Mouse (Mus musculus) limb, embryonic 12.5 days (tissue): ENCODE measurements at regions not wholly inside any gene's neighbourhood (a gene's known extent, or its start where the extent isn't known, plus 50 kb on each side); places are given as distances from the start of the nearest gene placed in this dataset.

Experiments used
- ATAC-seq: fragments of 200-750 bp; cut with Nextera tagmentation; 2 replicates; pipeline ENCODE4 v1.8.0; 2017; ENCODE audit warnings: low read depth, moderate TSS enrichment; ENCODE audit not compliant: insufficient number of reproducible peaks, insufficient read depth, low FRiP score, low TSS enrichment
- H3K27ac ChIP-seq: fragments of 300-500 bp; sonication (generic); 2 replicates; pipeline ENCODE4 v1.5.1; 2016; ENCODE audit warnings: mild to moderate bottlenecking, moderate library complexity
- H3K27me3 ChIP-seq: fragments of 300-500 bp; sonication (generic); 2 replicates; pipeline ENCODE4 v1.6.1; 2016; ENCODE audit warnings: mild to moderate bottlenecking, moderate library complexity
- H3K36me3 ChIP-seq: fragments of 300-500 bp; sonication (generic); 2 replicates; pipeline ENCODE4 v1.6.1; 2016; ENCODE audit warnings: mild to moderate bottlenecking, moderate library complexity
- H3K4me1 ChIP-seq: fragments of 300-500 bp; sonication (generic); replicated peaks from 2 replicates; pipeline ENCODE4 v1.6.1; 2016
- H3K4me2 ChIP-seq: fragments of 300-500 bp; sonication (generic); 2 replicates; pipeline ENCODE4 v1.6.1; 2016; ENCODE audit warnings: mild to moderate bottlenecking, moderate library complexity
- H3K4me3 ChIP-seq: fragments of 300-500 bp; sonication (generic); replicated peaks from 2 replicates; pipeline ENCODE4 v1.5.1; 2016; ENCODE audit warnings: mild to moderate bottlenecking
- H3K9ac ChIP-seq: fragments of 300-500 bp; sonication (generic); replicated peaks from 2 replicates; pipeline ENCODE4 v1.6.1; 2016; ENCODE audit warnings: mild to moderate bottlenecking, moderate library complexity
- H3K9me3 ChIP-seq: fragments of 300-500 bp; sonication (generic); 2 replicates; pipeline ENCODE4 v1.6.1; 2016; ENCODE audit warnings: mild to moderate bottlenecking, moderate library complexity
- WGBS: fragments of 180-500 bp; shearing (Covaris S2); methylation state at CpG from one replicate; pipeline ENCODE4 v1.1.7; 2016; 5-methylcytosine and 5-hydroxymethylcytosine counted together

GRCm38 (mm10) chr13:6260321-6260865 lies 287.6 kb upstream of the Pitrm1 start:
- no peaks in the 10 kb centered on the region for H3K36me3 ChIP-seq
- no peak overlapping the region for H3K4me3 ChIP-seq
- H3K27ac ChIP-seq, result no peak overlapping the region
- no peak for ATAC-seq
- no peaks in the 10 kb centered on the region for H3K4me1 ChIP-seq
- H3K9ac ChIP-seq, result no peak overlapping the region
- no peak overlapping the region for H3K4me2 ChIP-seq
- no peaks in the 10 kb centered on the region for H3K9me3 ChIP-seq
- H3K27me3 ChIP-seq, result no peaks in the 10 kb centered on the region
- WGBS, result 81% methylated on average over 3 of the region's 3 CpGs

- ATAC-seq, result no peak
- Histone ChIP-seq H3K9me3 (no peaks in the 10 kb centered on the region), H3K4me2 (no peak overlapping the region), H3K27me3 (no peaks in the 10 kb centered on the region), H3K27ac (no peak overlapping the region), H3K4me1 (no peaks in the 10 kb centered on the region), H3K9ac (no peak overlapping the region), H3K36me3 (no peaks in the 10 kb centered on the region), H3K4me3 (no peak overlapping the region)
- 87% methylated on average over 4 of the region's 4 CpGs for WGBS
These were observed 286.5 kb upstream of the Pitrm1 start for GRCm38 (mm10) chr13:6261458-6261857.

- Histone ChIP-seq H3K27ac (no peak overlapping the region), H3K27me3 (no peaks in the 10 kb centered on the region), H3K4me1 (no peaks in the 10 kb centered on the region), H3K9me3 (no peaks in the 10 kb centered on the region), H3K4me2 (no peak overlapping the region), H3K9ac (no peak overlapping the region), H3K36me3 (no peaks in the 10 kb centered on the region), H3K4me3 (no peak overlapping the region)
- ATAC-seq, result no peak
- WGBS, result 97% methylated on average over 1 of the region's 1 CpGs
These were observed 277.4 kb upstream of the Pitrm1 start for GRCm38 (mm10) chr13:6270546-6270945.

GRCm38 (mm10) chr13:6272932-6273331 lies 275.0 kb upstream of the Pitrm1 start:
- WGBS, result 78% methylated on average over 1 of the region's 1 CpGs

GRCm38 (mm10) chr13:6280073-6280472 lies 267.9 kb upstream of the Pitrm1 start:
- ATAC-seq, result no peak
- H3K36me3 ChIP-seq, result no peaks in the 10 kb centered on the region
- H3K9me3 ChIP-seq, result no peaks in the 10 kb centered on the region
- no peaks in the 10 kb centered on the region for H3K4me1 ChIP-seq
- no peak overlapping the region for H3K27ac ChIP-seq
- no peak overlapping the region for H3K4me3 ChIP-seq
- H3K9ac ChIP-seq, result no peak overlapping the region
- no peak overlapping the region for H3K4me2 ChIP-seq
- H3K27me3 ChIP-seq, result no peaks in the 10 kb centered on the region
- WGBS, result 82% methylated on average over 1 of the region's 1 CpGs

More at GRCm38 (mm10) chr13:6272932-6273331, 275.0 kb upstream of the Pitrm1 start:
- Histone ChIP-seq H3K27me3 (no peaks in the 10 kb centered on the region), H3K4me3 (no peak overlapping the region), H3K27ac (no peak overlapping the region), H3K36me3 (no peaks in the 10 kb centered on the region), H3K4me2 (no peak overlapping the region), H3K9ac (no peak overlapping the region), H3K9me3 (no peaks in the 10 kb centered on the region), H3K4me1 (no peaks in the 10 kb centered on the region)
- no peak for ATAC-seq

GRCm38 (mm10) chr13:6288109-6288508 lies 259.8 kb upstream of the Pitrm1 start:
- no peak for ATAC-seq
- H3K27ac ChIP-seq, result no peak overlapping the region
- no peaks in the 10 kb centered on the region for H3K27me3 ChIP-seq
- H3K4me3 ChIP-seq, result no peak overlapping the region
- H3K9me3 ChIP-seq, result no peaks in the 10 kb centered on the region
- no peak overlapping the region for H3K9ac ChIP-seq
- H3K4me1 ChIP-seq, result no peaks in the 10 kb centered on the region
- 56% methylated on average over 6 of the region's 6 CpGs for WGBS
- no peak overlapping the region for H3K4me2 ChIP-seq
- H3K36me3 ChIP-seq, result no peaks in the 10 kb centered on the region

- no peak for ATAC-seq
- Histone ChIP-seq H3K27ac (no peak overlapping the region), H3K4me3 (no peak overlapping the region), H3K4me1 (no peaks in the 10 kb centered on the region), H3K27me3 (no peaks in the 10 kb centered on the region; the same call in 1 of the 2 replicates), H3K9ac (no peak overlapping the region), H3K4me2 (no peak overlapping the region), H3K36me3 (no peaks in the 10 kb centered on the region), H3K9me3 (no peaks in the 10 kb centered on the region)
- 47% methylated on average over 3 of the region's 3 CpGs for WGBS
These were observed 255.9 kb upstream of the Pitrm1 start for GRCm38 (mm10) chr13:6292098-6292497.

GRCm38 (mm10) chr13:6305718-6306117 lies 242.2 kb upstream of the Pitrm1 start:
- Histone ChIP-seq H3K9ac (no peak overlapping the region), H3K36me3 (no peaks in the 10 kb centered on the region), H3K27me3 (peaks cover 17% of the 10 kb centered on the region), H3K4me2 (no peak overlapping the region), H3K27ac (no peak overlapping the region), H3K4me1 (peaks cover 9% of the 10 kb centered on the region; the same call in 1 of the 2 replicates), H3K9me3 (no peaks in the 10 kb centered on the region), H3K4me3 (no peak overlapping the region)
- no peak for ATAC-seq

GRCm38 (mm10) chr13:6306616-6306988 lies 241.3 kb upstream of the Pitrm1 start:
- Histone ChIP-seq H3K27ac (no peak overlapping the region), H3K4me1 (peaks cover 9% of the 10 kb centered on the region; the same call in 1 of the 2 replicates), H3K36me3 (no peaks in the 10 kb centered on the region), H3K4me3 (no peak overlapping the region), H3K27me3 (peaks cover 20% of the 10 kb centered on the region), H3K4me2 (no peak overlapping the region), H3K9ac (no peak overlapping the region), H3K9me3 (no peaks in the 10 kb centered on the region)
- WGBS, result 11% methylated on average over 4 of the region's 4 CpGs
- no peak; the same call in 1 of the 2 replicates for ATAC-seq

GRCm38 (mm10) chr13:6306989-6307917 lies 240.7 kb upstream of the Pitrm1 start:
- H3K9me3 ChIP-seq, result no peaks in the 10 kb centered on the region
- H3K36me3 ChIP-seq, result no peaks in the 10 kb centered on the region
- ATAC-seq, result no peak
- H3K4me1 ChIP-seq, result peaks cover 9% of the 10 kb centered on the region; the same call in 1 of the 2 replicates
- H3K4me3 ChIP-seq, result no peak overlapping the region
- no peak overlapping the region for H3K9ac ChIP-seq
- WGBS, result 58% methylated on average over 7 of the region's 7 CpGs
- no peak overlapping the region for H3K27ac ChIP-seq
- no peak overlapping the region for H3K4me2 ChIP-seq
- peaks cover 25% of the 10 kb centered on the region for H3K27me3 ChIP-seq

GRCm38 (mm10) chr13:6316201-6316600 lies 231.7 kb upstream of the Pitrm1 start:
- H3K4me1 ChIP-seq, result no peaks in the 10 kb centered on the region
- no peak overlapping the region for H3K4me2 ChIP-seq
- no peak overlapping the region for H3K9ac ChIP-seq
- peaks cover 8% of the 10 kb centered on the region; the same call in 1 of the 2 replicates for H3K27me3 ChIP-seq
- no peak overlapping the region for H3K27ac ChIP-seq
- H3K4me3 ChIP-seq, result no peak overlapping the region
- no peaks in the 10 kb centered on the region for H3K9me3 ChIP-seq
- ATAC-seq, result no peak
- H3K36me3 ChIP-seq, result no peaks in the 10 kb centered on the region
